ENCODE assay signal across 26 mouse cellular contexts in the genomic region with DNA sequence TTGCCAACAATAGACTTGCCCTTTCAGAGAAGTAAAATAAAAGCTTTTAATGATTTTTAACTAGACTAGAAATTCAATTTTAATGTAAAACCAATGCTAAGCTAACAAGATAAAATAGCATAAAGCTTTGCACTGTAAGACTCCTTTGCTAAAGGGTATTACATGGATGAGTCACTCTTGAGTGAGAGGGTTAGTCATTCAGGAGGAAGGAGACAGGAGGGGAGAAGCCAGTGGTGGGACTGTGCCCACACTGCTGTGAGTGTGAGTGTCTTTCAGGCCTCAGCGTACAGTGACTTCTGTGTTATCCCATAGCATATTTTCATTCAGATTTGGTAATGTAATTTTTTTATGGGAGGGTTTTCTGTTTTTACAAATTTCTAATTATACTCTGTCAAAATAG. TPM values are rescaled to one million over a fixed set of nuclear protein-coding genes. Genes with fewer than 3 reads are reported as not detected.
DNase-seq lines count a peak whose midpoint lies in the region; ATAC-seq and TF ChIP-seq lines count a peak whose summit lies in the region.
"Had no signal": no experiment of that assay in that cellular context is flagged by ENCODE, and none has a peak within 500 bp of the region (broad histone marks: within the 10 kb centered on the region; RNA-seq: fewer than 3 reads in every experiment).

No protein-coding gene starts in this region.

- TF ChIP-seq CTCF in Patski (IDR thresholded peaks at IDR 0.05) = no peak

- in situ Hi-C loops in Patski (cut with MboI; ENCODE audit: low pct_unique_long_range_greater_than_20kb) = no loop called here

- peak overlapping the region; percentile 93 for H3K27ac ChIP-seq in heart, embryonic 10.5 days
- peak overlapping the region; percentile 90 for H3K27ac ChIP-seq in heart, embryonic 16.5 days (ENCODE audit: low read length)
- H3K27ac ChIP-seq: embryonic facial prominence, embryonic 13.5 days; intestine, embryonic 15.5 days; limb, embryonic 12.5 days; neural tube, embryonic 15.5 days; stomach, postnatal 0 days had no signal

- ATAC-seq in heart, embryonic 16.5 days (replicated peaks; ENCODE audit: extremely low read depth, insufficient read depth, low FRiP score) = no peak
- ATAC-seq in Patski = peak; percentile 46
- ATAC-seq: activated CD4-positive, CD25-positive, alpha-beta regulatory T cell, adult 4 months; forebrain, embryonic 14.5 days; hindbrain, embryonic 16.5 days; intestine, embryonic 15.5 days; liver, postnatal 0 days; lung, postnatal 0 days had no signal

- no peaks in the 10 kb centered on the region for H3K9me3 ChIP-seq in heart, embryonic 10.5 days
- H3K9me3 ChIP-seq in heart, embryonic 16.5 days (replicated peaks; ENCODE audit: control insufficient read depth, low read length) = no peaks in the 10 kb centered on the region
- H3K9me3 ChIP-seq: embryonic facial prominence, embryonic 13.5 days; intestine, embryonic 15.5 days; limb, embryonic 12.5 days; neural tube, embryonic 15.5 days had no signal

- H3K4me2 ChIP-seq in heart, embryonic 16.5 days (ENCODE audit: low read depth, low read length) = peak overlapping the region; percentile 84
- H3K4me2 ChIP-seq: embryonic facial prominence, embryonic 13.5 days; intestine, embryonic 15.5 days; limb, embryonic 12.5 days; liver, embryonic 11.5 days; midbrain, embryonic 11.5 days; neural tube, embryonic 15.5 days had no signal

- no peak for DNase-seq in heart, embryonic 10.5 days (ENCODE audit: low spot score)
- no peak for DNase-seq in heart, adult 8-10 months (ENCODE audit: low spot score)
- no peak for DNase-seq in heart, postnatal 14 days
- DNase-seq in 416B (ENCODE audit: low read depth) (peak; percentile 77), Patski (ENCODE audit: low read depth, low spot score) (no peak)
- DNase-seq in kidney, postnatal 36 days = no peak
- DNase-seq in kidney, postnatal 25 days = no peak
- DNase-seq: adrenal gland, adult 8-10 months; cerebellum, adult 2 months; cerebellum, postnatal 25 days; gastrocnemius, postnatal 10 days; kidney, adult 8-10 months; kidney, postnatal 10 days; liver, postnatal 0 days had no signal

- WGBS in heart, embryonic 10.5 days = 75% methylated on average over 1 of the region's 1 CpGs
- 53% methylated on average over 1 of the region's 1 CpGs for WGBS in heart, embryonic 16.5 days

- H3K27me3 ChIP-seq in heart, embryonic 10.5 days (ENCODE audit: insufficient read depth, poor library complexity, severe bottlenecking) = no peaks in the 10 kb centered on the region
- H3K27me3 ChIP-seq in heart, embryonic 16.5 days (ENCODE audit: control insufficient read depth, insufficient read depth, low read length) = 0 out of 2 replicates have a peak, but pooled peaks cover 2% of the 10 kb centered on the region
- H3K27me3 ChIP-seq in Patski = no peaks in the 10 kb centered on the region

- POLR2A ChIA-PET in Patski (lab: Charles Lee) = no interaction called here

- H3K4me1 ChIP-seq in heart, embryonic 10.5 days = peaks cover 39% of the 10 kb centered on the region
- H3K4me1 ChIP-seq in heart, embryonic 16.5 days (ENCODE audit: control insufficient read depth, insufficient read depth, low read length) = peaks cover 13% of the 10 kb centered on the region

- H3K9ac ChIP-seq in heart, embryonic 16.5 days (ENCODE audit: low read length) = peak overlapping the region; percentile 91
- H3K9ac ChIP-seq: embryonic facial prominence, embryonic 13.5 days; intestine, embryonic 15.5 days; limb, embryonic 12.5 days; liver, postnatal 0 days; neural tube, embryonic 15.5 days had no signal

- H3K4me3 ChIP-seq in heart, embryonic 10.5 days = peak overlapping the region; percentile 89; the same call in 1 of the 2 replicates
- peak overlapping the region; percentile 32 for H3K4me3 ChIP-seq in heart, embryonic 16.5 days (ENCODE audit: low read length)
- H3K4me3 ChIP-seq: embryonic facial prominence, embryonic 13.5 days; intestine, embryonic 15.5 days; limb, embryonic 12.5 days; neural tube, embryonic 15.5 days had no signal

- intact Hi-C loops in heart, postnatal 14 days (cut with DNase I) = no loop called here

- CTCF ChIA-PET in Patski (lab: Charles Lee) = interaction anchor here (0.9 to 1.4 kb wide), 3 partner anchors 8 to 368 kb away, joined by 3 read pairs; no protein-coding TSS in a partner anchor

- H3K36me3 ChIP-seq in heart, embryonic 10.5 days = no peaks in the 10 kb centered on the region
- no peaks in the 10 kb centered on the region for H3K36me3 ChIP-seq in heart, embryonic 16.5 days (ENCODE audit: control insufficient read depth, insufficient read depth)
- H3K36me3 ChIP-seq: embryonic facial prominence, embryonic 13.5 days; intestine, embryonic 15.5 days; limb, embryonic 12.5 days; neural tube, embryonic 15.5 days had no signal

RNA-seq across cellular contexts. Expression of a gene that starts 3.8 kb away (rescaled TPM):
- 66.8 and 109 TPM in 2 replicates for polyA plus RNA-seq in heart, embryonic 10.5 days (2016; fragmentation: Nextera tagmentation; extraction: Ambion mirVana)
- 100 to 1,000 TPM; 140 to 155 (median 148) TPM for total RNA-seq in heart, adult 8-10 months (2022)
- polyA plus RNA-seq in heart, embryonic 16.5 days (2015; fragmentation: Nextera tagmentation; extraction: Ambion mirVana) = 116 and 117 TPM in 2 replicates
- 100 to 1,000 TPM; 111 TPM for total RNA-seq in heart, postnatal 14 days (2021)
- polyA plus RNA-seq in Patski (2021) = 19.2 TPM
